Mouse (Mus musculus): ENCODE measurements around the gene Gm37419.

GRCm38 (mm10) chr16:24025442-24025841 is 37.2 kb downstream of the Gm37419 start:
- TF ChIP-seq GATA1 (IDR thresholded peaks at IDR 0.05; ENCODE audit: low read length) = no peak
- TF ChIP-seq TAL1 (IDR thresholded peaks at IDR 0.05; ENCODE audit: low read length) = no peak
